Mouse (Mus musculus): ENCODE measurements around the gene Sox18. TPM values are rescaled to one million over a fixed set of nuclear protein-coding genes. Genes with fewer than 3 reads are reported as not detected.

Gene Sox18
- polyA plus RNA-seq, 1 experiment from 2014 or later, result 65.2 TPM

GRCm38 (mm10) chr2:181674934-181675333 lies 3.5 kb upstream of the Sox18 start:
- peaks cover 33% of the 10 kb centered on the region for H3K4me1 ChIP-seq (ENCODE audit: insufficient read depth, low read length)
- no peak overlapping the region for H3K4me2 ChIP-seq (replicated peaks; ENCODE audit: low read depth, low read length)
- no peak overlapping the region for H3K9ac ChIP-seq (replicated peaks; ENCODE audit: low read length)
- H3K36me3 ChIP-seq (ENCODE audit: insufficient read depth, low read length), result no peaks in the 10 kb centered on the region
- H3K4me3 ChIP-seq (ENCODE audit: low read length), result no peak overlapping the region
- no peak for ATAC-seq (ENCODE audit: low FRiP score, low TSS enrichment)
- H3K27ac ChIP-seq (ENCODE audit: low read length), result no peak overlapping the region
- WGBS, result 78% methylated on average over 4 of the region's 4 CpGs
- peaks cover 35% of the 10 kb centered on the region for H3K27me3 ChIP-seq (ENCODE audit: insufficient read depth, low read length)
- no peaks in the 10 kb centered on the region for H3K9me3 ChIP-seq (ENCODE audit: low read length)

GRCm38 (mm10) chr2:181673501-181673900 lies 2.1 kb upstream of the Sox18 start:
- Histone ChIP-seq H3K9me3 (ENCODE audit: low read length) (no peaks in the 10 kb centered on the region), H3K36me3 (ENCODE audit: insufficient read depth, low read length) (no peaks in the 10 kb centered on the region), H3K9ac (replicated peaks; ENCODE audit: low read length) (no peak overlapping the region), H3K4me3 (ENCODE audit: low read length) (no peak overlapping the region), H3K27ac (ENCODE audit: low read length) (no peak overlapping the region), H3K4me1 (ENCODE audit: insufficient read depth, low read length) (peaks cover 28% of the 10 kb centered on the region), H3K4me2 (replicated peaks; ENCODE audit: low read depth, low read length) (no peak overlapping the region), H3K27me3 (ENCODE audit: insufficient read depth, low read length) (peaks cover 49% of the 10 kb centered on the region)
- WGBS, result 56% methylated on average over 1 of the region's 1 CpGs
- no peak for ATAC-seq (ENCODE audit: low FRiP score, low TSS enrichment)

- ATAC-seq (ENCODE audit: low FRiP score, low TSS enrichment), result no peak
- WGBS, result 22% methylated on average over 7 of the region's 7 CpGs
- peak overlapping the region; percentile 72 for H3K4me2 ChIP-seq (replicated peaks; ENCODE audit: low read depth, low read length)
These were observed 544 bp upstream of the Sox18 start for GRCm38 (mm10) chr2:181671984-181672383.

GRCm38 (mm10) chr2:181670913-181671311 lies 528 bp downstream of the Sox18 start:
- Histone ChIP-seq H3K4me3 (ENCODE audit: low read length) (peak overlapping the region; percentile 55), H3K27me3 (ENCODE audit: insufficient read depth, low read length) (peaks cover 53% of the 10 kb centered on the region), H3K27ac (ENCODE audit: low read length) (peak overlapping the region; percentile 51), H3K4me2 (replicated peaks; ENCODE audit: low read depth, low read length) (peak overlapping the region; percentile 72), H3K9me3 (ENCODE audit: low read length) (no peaks in the 10 kb centered on the region; the same call in 1 of the 2 replicates), H3K36me3 (ENCODE audit: insufficient read depth, low read length) (no peaks in the 10 kb centered on the region), H3K4me1 (ENCODE audit: insufficient read depth, low read length) (peaks cover 26% of the 10 kb centered on the region), H3K9ac (replicated peaks; ENCODE audit: low read length) (peak overlapping the region; percentile 60)
- no peak for ATAC-seq (ENCODE audit: low FRiP score, low TSS enrichment)
- WGBS, result under 1% methylated on average over 41 of the region's 41 CpGs

More at GRCm38 (mm10) chr2:181671984-181672383, 544 bp upstream of the Sox18 start:
- Histone ChIP-seq H3K27me3 (ENCODE audit: insufficient read depth, low read length) (peaks cover 53% of the 10 kb centered on the region), H3K4me1 (ENCODE audit: insufficient read depth, low read length) (peaks cover 28% of the 10 kb centered on the region), H3K9me3 (ENCODE audit: low read length) (no peaks in the 10 kb centered on the region; the same call in 1 of the 2 replicates), H3K9ac (replicated peaks; ENCODE audit: low read length) (no peak overlapping the region), H3K4me3 (ENCODE audit: low read length) (peak overlapping the region; percentile 55; the same call in 1 of the 2 replicates), H3K27ac (ENCODE audit: low read length) (no peak overlapping the region), H3K36me3 (ENCODE audit: insufficient read depth, low read length) (no peaks in the 10 kb centered on the region)

- no peaks in the 10 kb centered on the region; the same call in 1 of the 2 replicates for H3K9me3 ChIP-seq (ENCODE audit: low read length)
- peak overlapping the region; percentile 55 for H3K4me3 ChIP-seq (ENCODE audit: low read length)
- ATAC-seq (ENCODE audit: low FRiP score, low TSS enrichment), result peak; percentile 27; the same call in 1 of the 2 replicates
- H3K36me3 ChIP-seq (ENCODE audit: insufficient read depth, low read length), result no peaks in the 10 kb centered on the region
- H3K9ac ChIP-seq (replicated peaks; ENCODE audit: low read length), result peak overlapping the region; percentile 60
- peaks cover 21% of the 10 kb centered on the region for H3K4me1 ChIP-seq (ENCODE audit: insufficient read depth, low read length)
- peaks cover 53% of the 10 kb centered on the region for H3K27me3 ChIP-seq (ENCODE audit: insufficient read depth, low read length)
- peak overlapping the region; percentile 51 for H3K27ac ChIP-seq (ENCODE audit: low read length)
- 4% methylated on average over 56 of the region's 56 CpGs for WGBS
- H3K4me2 ChIP-seq (replicated peaks; ENCODE audit: low read depth, low read length), result peak overlapping the region; percentile 72
These were observed 1.0 kb downstream of the Sox18 start for GRCm38 (mm10) chr2:181670285-181670912.

- ATAC-seq (ENCODE audit: low FRiP score, low TSS enrichment), result peak; percentile 51
- Histone ChIP-seq H3K4me3 (ENCODE audit: low read length) (no peak overlapping the region), H3K36me3 (ENCODE audit: insufficient read depth, low read length) (no peaks in the 10 kb centered on the region), H3K9ac (replicated peaks; ENCODE audit: low read length) (no peak overlapping the region), H3K9me3 (ENCODE audit: low read length) (no peaks in the 10 kb centered on the region; the same call in 1 of the 2 replicates), H3K27me3 (ENCODE audit: insufficient read depth, low read length) (0 out of 2 replicates have a peak, but pooled peaks cover 1% of the 10 kb centered on the region), H3K4me2 (replicated peaks; ENCODE audit: low read depth, low read length) (no peak overlapping the region), H3K4me1 (ENCODE audit: insufficient read depth, low read length) (peaks cover 10% of the 10 kb centered on the region; the same call in 1 of the 2 replicates), H3K27ac (ENCODE audit: low read length) (peak overlapping the region; percentile 83)
- 18% methylated on average over 4 of the region's 4 CpGs for WGBS
These were observed 8.2 kb downstream of the Sox18 start for GRCm38 (mm10) chr2:181663298-181663630.

- H3K36me3 ChIP-seq (ENCODE audit: insufficient read depth, low read length), result no peaks in the 10 kb centered on the region
- H3K27ac ChIP-seq (ENCODE audit: low read length), result peak overlapping the region; percentile 83
- 70% methylated on average over 3 of the region's 3 CpGs for WGBS
- H3K4me3 ChIP-seq (ENCODE audit: low read length), result no peak overlapping the region
- H3K27me3 ChIP-seq (ENCODE audit: insufficient read depth, low read length), result no peaks in the 10 kb centered on the region
- H3K9ac ChIP-seq (replicated peaks; ENCODE audit: low read length), result no peak overlapping the region
- H3K4me1 ChIP-seq (ENCODE audit: insufficient read depth, low read length), result peaks cover 12% of the 10 kb centered on the region; the same call in 1 of the 2 replicates
- peak; percentile 28; the same call in 1 of the 2 replicates for ATAC-seq (ENCODE audit: low FRiP score, low TSS enrichment)
- no peak overlapping the region for H3K4me2 ChIP-seq (replicated peaks; ENCODE audit: low read depth, low read length)
- no peaks in the 10 kb centered on the region; the same call in 1 of the 2 replicates for H3K9me3 ChIP-seq (ENCODE audit: low read length)
These were observed 8.7 kb downstream of the Sox18 start for GRCm38 (mm10) chr2:181662620-181663297.

- no peaks in the 10 kb centered on the region for H3K27me3 ChIP-seq (ENCODE audit: insufficient read depth, low read length)
- H3K36me3 ChIP-seq (ENCODE audit: insufficient read depth, low read length), result peaks cover 18% of the 10 kb centered on the region
- H3K4me3 ChIP-seq (ENCODE audit: low read length), result no peak overlapping the region
- ATAC-seq (ENCODE audit: low FRiP score, low TSS enrichment), result peak; percentile 79
- peaks cover 14% of the 10 kb centered on the region; the same call in 1 of the 2 replicates for H3K4me1 ChIP-seq (ENCODE audit: insufficient read depth, low read length)
- peak overlapping the region; percentile 31 for H3K4me2 ChIP-seq (replicated peaks; ENCODE audit: low read depth, low read length)
- H3K27ac ChIP-seq (ENCODE audit: low read length), result peak overlapping the region; percentile 60; the same call in 1 of the 2 replicates
- WGBS, result 5% methylated on average over 9 of the region's 9 CpGs
- H3K9me3 ChIP-seq (ENCODE audit: low read length), result no peaks in the 10 kb centered on the region
- no peak overlapping the region for H3K9ac ChIP-seq (replicated peaks; ENCODE audit: low read length)
These were observed 11.8 kb downstream of the Sox18 start for GRCm38 (mm10) chr2:181659609-181660055.

- peak; percentile 24; the same call in 1 of the 2 replicates for ATAC-seq (ENCODE audit: low FRiP score, low TSS enrichment)
- H3K9ac ChIP-seq (replicated peaks; ENCODE audit: low read length), result no peak overlapping the region
- no peaks in the 10 kb centered on the region for H3K27me3 ChIP-seq (ENCODE audit: insufficient read depth, low read length)
- peak overlapping the region; percentile 5 for H3K27ac ChIP-seq (ENCODE audit: low read length)
- 0 out of 2 replicates have a peak overlapping the region, but pooled peaks have one; percentile 31 for H3K4me2 ChIP-seq (replicated peaks; ENCODE audit: low read depth, low read length)
- 43% methylated on average over 17 of the region's 17 CpGs for WGBS
- no peak overlapping the region for H3K4me3 ChIP-seq (ENCODE audit: low read length)
- no peaks in the 10 kb centered on the region for H3K9me3 ChIP-seq (ENCODE audit: low read length)
- H3K36me3 ChIP-seq (ENCODE audit: insufficient read depth, low read length), result peaks cover 19% of the 10 kb centered on the region
- H3K4me1 ChIP-seq (ENCODE audit: insufficient read depth, low read length), result peaks cover 14% of the 10 kb centered on the region; the same call in 1 of the 2 replicates
These were observed 12.4 kb downstream of the Sox18 start for GRCm38 (mm10) chr2:181658930-181659555.
